Mouse (Mus musculus): ENCODE results near the gene Cideb. TPM values are rescaled to one million over a fixed set of nuclear protein-coding genes. Genes with fewer than 3 reads are reported as not detected.

The Cideb gene
- polyA plus RNA-seq, 1 experiment = 0.17 TPM

DNA sequence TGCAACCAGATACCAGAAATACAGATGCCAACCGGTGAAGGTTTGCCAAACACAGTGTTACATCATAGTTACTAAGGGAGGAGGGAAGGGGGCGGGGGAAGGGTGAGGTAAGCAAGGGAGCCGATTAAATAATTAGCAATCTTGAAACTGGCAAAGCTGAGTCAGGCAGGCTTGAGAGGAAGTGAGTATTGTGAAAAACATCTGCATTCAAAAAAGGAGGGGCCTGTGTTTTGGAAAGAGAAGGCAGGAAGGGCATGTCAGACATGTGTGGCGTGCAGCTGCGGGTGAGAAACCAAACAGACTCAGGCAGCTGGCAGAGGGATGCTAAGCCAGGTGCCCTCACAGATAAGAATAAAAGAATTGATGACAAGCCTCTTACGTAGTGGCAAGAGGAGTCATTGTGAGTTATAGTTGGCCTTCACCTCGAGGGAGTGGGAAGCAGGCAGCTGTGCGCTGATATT, 33.8 kb downstream of the Cideb start:
- Histone ChIP-seq H3K36me3 (ENCODE audit: control insufficient read depth, insufficient read depth) (no peaks in the 10 kb centered on the region), H3ac (ENCODE audit: control insufficient read depth, insufficient read length) (no peak overlapping the region), H3K4me3 (no peak overlapping the region), H3K79me2 (ENCODE audit: control insufficient read depth, insufficient read depth) (no peaks in the 10 kb centered on the region), H3K4me2 (ENCODE audit: low read depth) (peak overlapping the region; percentile 71), H3K27me3 (ENCODE audit: control insufficient read depth, insufficient read depth, insufficient read length) (no peaks in the 10 kb centered on the region)
- peak; percentile 73 for TF ChIP-seq CEBPB (IDR thresholded peaks at IDR 0.05; ENCODE audit: insufficient read depth, poor library complexity, severe bottlenecking)
- no peak for TF ChIP-seq REST (IDR thresholded peaks at IDR 0.05; ENCODE audit: insufficient read depth, insufficient read length)
- peak; percentile 76 for TF ChIP-seq TCF12 (IDR thresholded peaks at IDR 0.05; ENCODE audit: insufficient read depth, poor library complexity, severe bottlenecking)
- TF ChIP-seq TCF3 (IDR thresholded peaks at IDR 0.05; ENCODE audit: insufficient read length, low read depth) = peak; percentile 70
- no peak for TF ChIP-seq USF1 (IDR thresholded peaks at IDR 0.05; ENCODE audit: low read depth)
- peak; percentile 6 to 73 (median 38) for TF ChIP-seq MYOG (IDR thresholded peaks at IDR 0.05; ENCODE audit: control insufficient read depth in 1 of 3, insufficient read depth in 1 of 3, insufficient read length in 2 of 3, low read depth in 2 of 3)
- peak in 2 of 3 experiments; percentile 78 to 84 for TF ChIP-seq MYOD1 (IDR thresholded peaks at IDR 0.05; ENCODE audit: control insufficient read depth in 1 of 3, insufficient read length in 2 of 3, low read depth in 2 of 3)
- no peak for TF ChIP-seq SRF (IDR thresholded peaks at IDR 0.05; ENCODE audit: control insufficient read depth, insufficient read length, low read depth)

DNA sequence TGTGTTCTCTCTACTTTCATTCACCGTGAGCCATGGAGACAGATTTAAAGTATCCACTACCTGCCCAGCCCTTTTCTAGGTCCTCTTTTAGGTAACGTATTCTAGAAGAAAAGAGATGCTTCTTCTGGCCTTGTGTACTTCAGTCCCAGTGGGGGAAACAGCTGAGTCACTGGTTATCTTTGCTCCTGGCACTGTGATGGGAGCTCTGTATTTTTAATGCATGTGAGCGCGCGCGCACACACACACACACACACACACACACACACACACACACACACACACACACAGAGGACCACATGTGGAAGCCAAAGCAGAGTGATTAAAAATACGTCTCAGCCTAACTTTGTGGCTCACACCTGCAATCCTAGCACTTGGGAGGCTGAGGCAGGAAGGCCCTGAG, 34.8 kb downstream of the Cideb start:
- Histone ChIP-seq H3ac (ENCODE audit: control insufficient read depth, insufficient read length) (no peak overlapping the region), H3K4me2 (ENCODE audit: low read depth) (no peak overlapping the region), H3K36me3 (ENCODE audit: control insufficient read depth, insufficient read depth) (no peaks in the 10 kb centered on the region), H3K79me2 (ENCODE audit: control insufficient read depth, insufficient read depth) (no peaks in the 10 kb centered on the region), H3K27me3 (ENCODE audit: control insufficient read depth, insufficient read depth, insufficient read length) (no peaks in the 10 kb centered on the region), H3K4me3 (no peak overlapping the region)
- TF ChIP-seq POLR2AphosphoS2 (IDR thresholded peaks at IDR 0.05; ENCODE audit: insufficient read length, low read depth) (no peak), MYOG (IDR thresholded peaks at IDR 0.05; ENCODE audit: control insufficient read depth in 1 of 3, insufficient read depth in 1 of 3, insufficient read length in 2 of 3, low read depth in 2 of 3) (no peak), USF1 (IDR thresholded peaks at IDR 0.05; ENCODE audit: low read depth) (no peak), MYOD1 (IDR thresholded peaks at IDR 0.05; ENCODE audit: control insufficient read depth in 1 of 3, insufficient read length in 2 of 3, low read depth in 2 of 3) (no peak), REST (IDR thresholded peaks at IDR 0.05; ENCODE audit: insufficient read depth, insufficient read length) (no peak), TCF12 (IDR thresholded peaks at IDR 0.05; ENCODE audit: insufficient read depth, poor library complexity, severe bottlenecking) (no peak), SRF (IDR thresholded peaks at IDR 0.05; ENCODE audit: control insufficient read depth, insufficient read length, low read depth) (no peak), MAX (IDR thresholded peaks at IDR 0.05; ENCODE audit: low read depth) (no peak), POLR2A (IDR thresholded peaks at IDR 0.05; ENCODE audit: insufficient read length, low read depth) (no peak), CEBPB (IDR thresholded peaks at IDR 0.05; ENCODE audit: insufficient read depth, poor library complexity, severe bottlenecking) (no peak), E2F4 (IDR thresholded peaks at IDR 0.05; ENCODE audit: insufficient read depth) (no peak), TCF3 (IDR thresholded peaks at IDR 0.05; ENCODE audit: insufficient read length, low read depth) (no peak)

DNA sequence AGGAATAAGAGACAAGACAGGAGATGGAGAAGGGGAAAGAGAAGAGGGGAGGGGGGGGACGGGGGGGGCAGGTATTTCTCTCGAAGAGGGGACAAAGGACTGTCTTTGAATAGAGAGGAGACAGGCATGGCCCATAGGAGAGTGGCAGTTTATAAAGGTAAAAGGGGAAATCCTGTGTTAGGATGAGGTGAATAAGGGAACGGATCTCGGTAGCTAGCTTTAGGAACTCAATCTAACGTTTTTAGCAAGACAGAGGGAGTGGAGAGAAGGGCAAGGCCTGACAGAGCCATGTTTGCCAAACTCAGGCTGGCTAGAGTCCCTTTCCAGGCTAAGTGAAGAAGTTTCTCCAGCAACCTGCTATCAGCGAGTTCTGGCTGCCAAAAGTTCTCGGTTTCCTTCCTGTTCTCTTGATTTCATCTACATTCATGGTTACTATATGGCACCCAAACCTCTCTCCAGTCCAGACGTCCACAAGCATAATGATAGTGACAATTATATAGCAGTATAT, 35.8 kb downstream of the Cideb start:
- Histone ChIP-seq H3K27me3 (ENCODE audit: control insufficient read depth, insufficient read depth, insufficient read length) (no peaks in the 10 kb centered on the region), H3ac (ENCODE audit: control insufficient read depth, insufficient read length) (peak overlapping the region; percentile 39), H3K36me3 (ENCODE audit: control insufficient read depth, insufficient read depth) (no peaks in the 10 kb centered on the region), H3K79me2 (ENCODE audit: control insufficient read depth, insufficient read depth) (no peaks in the 10 kb centered on the region), H3K4me3 (peak overlapping the region; percentile 44), H3K4me2 (ENCODE audit: low read depth) (peak overlapping the region; percentile 25)
- TF ChIP-seq TCF3 (IDR thresholded peaks at IDR 0.05; ENCODE audit: insufficient read length, low read depth) = no peak
- TF ChIP-seq MYOD1 (IDR thresholded peaks at IDR 0.05; ENCODE audit: control insufficient read depth in 1 of 3, insufficient read length in 2 of 3, low read depth in 2 of 3) = no peak
- no peak for TF ChIP-seq POLR2A (IDR thresholded peaks at IDR 0.05; ENCODE audit: insufficient read length, low read depth)
- no peak for TF ChIP-seq MYOG (IDR thresholded peaks at IDR 0.05; ENCODE audit: control insufficient read depth in 1 of 3, insufficient read depth in 1 of 3, insufficient read length in 2 of 3, low read depth in 2 of 3)
- TF ChIP-seq MAX (IDR thresholded peaks at IDR 0.05; ENCODE audit: low read depth) = no peak
- no peak for TF ChIP-seq TCF12 (IDR thresholded peaks at IDR 0.05; ENCODE audit: insufficient read depth, poor library complexity, severe bottlenecking)
- TF ChIP-seq CEBPB (IDR thresholded peaks at IDR 0.05; ENCODE audit: insufficient read depth, poor library complexity, severe bottlenecking) = no peak

GRCm38 (mm10) chr14:55721700-55722437, 36.4 kb downstream of the Cideb start, which contains the start of gene Rabggta:
Rabggta (minus strand) TSS chr14:55722263.
- TF ChIP-seq E2F4 (IDR thresholded peaks at IDR 0.05; ENCODE audit: insufficient read depth) (no peak), POLR2A (IDR thresholded peaks at IDR 0.05; ENCODE audit: insufficient read length, low read depth) (peak; percentile 66), MYOG (IDR thresholded peaks at IDR 0.05; ENCODE audit: control insufficient read depth in 1 of 3, insufficient read depth in 1 of 3, insufficient read length in 2 of 3, low read depth in 2 of 3) (peak in 2 of 3 experiments; percentile 57 to 70), POLR2AphosphoS2 (IDR thresholded peaks at IDR 0.05; ENCODE audit: insufficient read length, low read depth) (peak; percentile 35), CEBPB (IDR thresholded peaks at IDR 0.05; ENCODE audit: insufficient read depth, poor library complexity, severe bottlenecking) (no peak), MYOD1 (IDR thresholded peaks at IDR 0.05; ENCODE audit: control insufficient read depth in 1 of 3, insufficient read length in 2 of 3, low read depth in 2 of 3) (peak in 2 of 3 experiments; percentile 28 to 40)

More at GRCm38 (mm10) chr14:55721700-55722437, 36.4 kb downstream of the Cideb start, which contains the start of gene Rabggta:
- H3K27me3 ChIP-seq (ENCODE audit: control insufficient read depth, insufficient read depth, insufficient read length) = no peaks in the 10 kb centered on the region
- peak within 1 kb of the TSS; percentile 39 for H3ac ChIP-seq (ENCODE audit: control insufficient read depth, insufficient read length)
- no peaks in the 10 kb centered on the region for H3K36me3 ChIP-seq (ENCODE audit: control insufficient read depth, insufficient read depth)
- H3K4me3 ChIP-seq = peak within 1 kb of the TSS; percentile 44
- peak within 1 kb of the TSS; percentile 91 for H3K4me2 ChIP-seq (ENCODE audit: low read depth)
- H3K79me2 ChIP-seq (ENCODE audit: control insufficient read depth, insufficient read depth) = no peaks in the 10 kb centered on the region
